Mouse (Mus musculus) induced T-regulatory cell, adult 2 months (primary cell): ENCODE results near the gene Bcas2.
A peak's percentile ranks its signal among the peaks of the same experiment; 100 is the strongest.
"Not testable (repeated sequence)": the region's sequence is repeated elsewhere in the genome, so short reads cannot be mapped to it uniquely, and the experiment has no call there.

Experiments used
- DNase-seq: peaks from one replicate; pipeline ENCODE4 v3.0.0-alpha.2; 2012; ENCODE audit warnings: low read depth

Gene Bcas2

DNA sequence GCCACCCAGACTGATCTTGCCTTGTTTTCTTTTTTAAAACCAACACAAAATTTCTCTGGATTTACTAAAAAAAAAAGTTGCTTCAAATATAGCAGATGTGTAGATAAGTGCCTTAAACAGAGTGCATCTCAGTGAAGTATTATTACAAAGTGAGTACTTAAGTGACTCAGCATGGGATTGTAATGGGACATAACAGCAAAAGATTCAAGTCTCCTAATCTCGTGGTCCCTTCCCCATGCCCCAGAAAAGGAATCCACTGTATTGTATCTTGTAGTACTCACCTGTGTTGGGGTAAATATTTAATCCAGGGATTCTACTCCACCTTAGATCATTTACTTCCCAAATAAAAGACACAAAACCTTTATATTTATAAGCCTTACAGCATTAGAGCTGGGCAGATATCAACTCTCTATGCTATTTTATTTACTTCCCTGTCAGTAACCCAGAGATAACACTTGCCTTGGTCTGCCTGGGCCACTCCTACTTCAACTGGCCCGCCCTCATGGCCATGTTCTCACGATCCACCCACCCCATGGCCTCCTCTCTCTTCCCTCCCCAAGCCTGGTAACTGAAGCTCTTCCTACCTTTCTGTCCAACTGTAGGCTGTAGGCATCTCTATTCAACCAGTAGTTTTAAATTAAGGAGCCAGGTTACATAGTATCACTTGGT is 12.1 kb upstream of the Bcas2 start:
- DNase-seq: no peak

DNA sequence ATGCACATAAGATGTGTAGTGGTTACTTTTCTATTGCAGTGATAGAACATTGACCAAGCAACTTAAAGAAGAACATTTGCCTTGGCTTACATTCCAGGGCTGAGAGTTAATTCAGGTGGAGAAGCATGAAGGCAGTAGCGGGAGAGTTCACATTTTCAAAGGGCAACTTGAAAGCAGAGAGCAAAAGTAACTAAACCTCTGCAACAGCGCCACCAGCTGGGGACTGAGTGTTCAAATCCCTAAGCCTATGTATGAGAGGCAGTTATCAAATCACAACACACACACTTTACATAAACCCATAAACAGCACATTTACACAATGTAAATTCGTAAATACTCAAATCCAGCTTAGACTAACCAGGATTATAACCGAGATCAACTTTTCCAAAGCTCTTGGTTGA is 1.7 kb upstream of the Bcas2 start:
- DNase-seq: peak; percentile 92

DNA sequence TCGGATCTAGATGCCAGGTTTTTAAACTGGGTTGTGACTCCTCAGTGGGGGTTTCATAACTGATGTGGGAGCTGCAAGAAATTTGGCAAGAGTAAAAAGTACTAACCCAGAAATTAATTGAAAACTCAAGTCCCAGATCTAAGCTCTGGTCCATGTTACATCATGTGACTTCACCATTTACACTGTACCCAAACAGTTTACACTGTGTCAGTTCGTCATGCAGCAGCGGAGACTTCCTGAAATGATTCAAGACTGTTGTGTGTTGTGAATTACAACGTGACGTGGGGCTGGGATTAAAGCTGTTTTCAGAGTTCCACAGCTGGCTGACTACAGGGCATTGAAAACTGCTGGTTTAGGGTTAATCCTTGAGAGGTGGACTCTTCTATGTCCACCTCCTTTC is 1.2 kb downstream of the Bcas2 start:
- DNase-seq: peak; percentile 49

DNA sequence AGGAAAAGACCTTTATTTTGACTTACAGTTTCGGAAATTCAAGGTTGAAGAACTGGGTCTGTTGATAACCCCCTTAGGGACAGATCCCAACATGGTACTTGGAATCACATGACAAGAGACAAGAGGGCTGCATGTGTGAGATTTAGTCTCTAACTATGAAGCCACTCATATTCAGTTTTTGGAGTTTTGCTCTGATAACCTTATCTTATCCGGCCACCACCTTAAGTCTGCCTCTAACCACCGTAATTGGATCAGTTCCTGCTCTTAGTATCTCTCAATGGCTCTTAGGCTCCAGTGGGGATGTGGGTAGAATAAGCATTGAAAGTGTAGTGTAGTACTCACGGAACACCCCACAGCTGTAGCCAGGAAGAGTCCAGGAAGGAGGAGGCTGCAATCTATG is 5.3 kb downstream of the Bcas2 start:
- DNase-seq: no peak

DNA sequence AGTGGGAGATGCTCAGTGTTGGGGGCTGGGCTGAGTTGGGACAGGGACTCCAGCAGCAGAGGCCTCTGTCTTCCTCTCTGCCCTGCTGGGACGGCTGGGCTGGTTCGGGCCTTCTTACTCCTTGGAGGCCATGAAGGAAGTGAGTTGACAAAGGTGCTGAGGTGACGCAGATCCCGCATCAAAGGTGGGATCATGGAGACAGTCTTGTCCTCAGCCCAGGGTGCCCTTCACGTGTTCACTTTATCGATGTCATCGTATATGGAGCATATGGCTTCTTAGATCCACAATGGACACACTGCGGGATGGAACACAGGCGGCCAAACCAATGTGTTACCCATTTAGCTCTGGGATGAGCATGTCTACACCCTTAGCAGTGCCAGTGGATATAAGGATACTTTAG is 8.1 kb downstream of the Bcas2 start:
- DNase-seq: no peak

DNA sequence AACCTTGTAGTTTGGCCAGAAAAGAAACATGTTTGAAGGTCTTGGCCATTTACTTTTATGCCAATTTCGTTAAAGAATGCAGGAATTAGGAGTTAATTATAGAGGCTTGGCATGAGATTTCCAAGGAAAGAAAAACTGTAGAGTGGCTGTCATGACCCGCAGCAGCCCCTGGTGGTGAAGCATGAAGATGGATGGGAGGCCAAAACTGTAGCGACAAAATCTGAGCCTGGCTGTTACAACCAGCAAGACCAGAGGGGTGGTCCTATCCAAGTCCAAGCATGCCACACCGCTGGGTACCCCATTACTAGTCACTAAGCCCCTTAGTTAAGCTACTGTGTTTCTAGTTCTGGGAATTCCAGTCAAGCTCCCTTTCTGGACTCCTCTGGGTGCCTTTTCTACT is 9.7 kb downstream of the Bcas2 start:
- no peak for DNase-seq

GRCm38 (mm10) chr3:103182821-103183220 is 11.4 kb downstream of the Bcas2 start:
- DNase-seq: no peak

DNA sequence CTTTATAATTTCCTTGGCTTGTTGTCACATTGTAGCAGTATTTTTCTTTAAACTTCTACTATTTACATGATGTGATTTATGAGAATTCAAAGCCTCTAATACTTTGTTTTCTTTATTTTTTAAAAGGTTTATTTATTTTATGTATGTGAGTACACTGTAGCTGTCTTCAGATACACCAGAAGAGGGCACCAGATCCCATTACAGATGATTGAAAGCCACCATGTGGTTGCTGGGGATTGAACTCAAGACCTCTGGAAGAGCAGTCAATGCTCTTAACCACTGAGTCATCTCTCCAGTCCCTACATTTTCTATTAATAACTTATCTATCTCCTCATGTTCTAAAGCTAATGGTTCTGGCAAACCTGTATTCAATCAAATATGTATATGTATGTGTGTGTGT is 13.0 kb downstream of the Bcas2 start:
- peak; percentile 29 for DNase-seq

- DNase-seq: no peak
Observed at GRCm38 (mm10) chr3:103188451-103188850, 17.0 kb downstream of the Bcas2 start.

DNA sequence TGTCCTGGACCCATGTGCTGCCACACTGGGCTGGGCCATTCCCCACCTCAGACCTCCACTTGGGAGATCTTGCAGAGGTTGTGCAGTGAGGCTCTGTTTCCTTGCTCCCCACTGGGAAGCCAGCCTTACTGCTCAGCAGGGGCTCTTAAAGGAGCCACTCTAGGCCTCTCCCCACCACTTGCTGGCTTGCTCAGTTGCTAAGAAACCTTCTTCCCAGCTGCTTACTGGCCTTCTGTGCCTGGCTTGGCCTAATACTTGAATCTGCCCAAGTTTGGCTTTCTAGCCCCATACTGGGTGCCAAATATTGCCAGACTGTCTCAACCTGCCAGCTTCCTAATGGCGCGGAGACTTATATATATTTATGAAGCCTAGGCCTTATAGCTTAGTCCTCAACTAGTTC is 17.4 kb downstream of the Bcas2 start:
- DNase-seq: no peak

DNA sequence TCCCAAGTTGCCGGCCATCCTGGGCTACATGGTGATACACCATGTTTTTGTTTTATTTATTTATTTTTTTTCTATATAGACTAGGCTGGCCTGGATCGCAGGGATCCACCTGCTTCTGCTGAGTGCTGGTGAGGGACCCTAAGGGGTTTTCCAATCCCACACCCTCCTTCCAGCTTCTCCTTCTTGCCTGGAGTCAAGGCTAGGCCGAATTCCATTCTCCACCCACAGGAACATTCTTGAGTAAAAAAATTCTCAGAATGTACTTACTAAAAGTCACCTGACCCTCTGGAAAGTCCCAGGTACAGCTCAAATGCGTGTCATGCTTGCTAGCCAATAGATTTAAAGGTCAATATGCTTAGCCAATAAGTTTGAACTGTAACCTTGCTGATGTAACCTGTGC is 20.7 kb downstream of the Bcas2 start:
- no peak for DNase-seq

GRCm38 (mm10) chr3:103193186-103193585 is 21.7 kb downstream of the Bcas2 start:
- no peak for DNase-seq

DNA sequence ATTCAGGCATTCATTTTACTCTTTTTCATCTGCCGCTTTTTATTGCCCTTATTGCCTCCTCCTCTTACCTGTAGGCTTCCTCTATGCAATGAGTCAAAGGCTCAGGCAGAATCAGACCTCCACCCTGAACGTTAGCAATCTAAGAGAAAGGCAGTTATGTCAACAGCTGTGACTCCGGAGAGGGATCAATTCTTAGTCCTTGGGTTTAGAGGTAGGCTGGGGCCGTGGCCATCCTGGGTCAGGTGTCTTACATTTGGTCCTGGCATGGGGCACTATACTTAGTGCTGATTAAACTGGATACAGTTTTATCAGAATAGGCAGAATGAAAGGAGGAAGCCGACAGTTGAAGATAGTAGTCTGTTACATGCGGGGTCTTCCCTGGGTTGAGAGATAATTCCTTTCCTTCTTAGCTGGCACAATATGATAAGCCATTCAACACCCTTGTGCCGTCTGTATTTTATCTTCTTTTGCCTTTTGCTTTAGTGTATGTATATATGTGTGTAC is 24.9 kb downstream of the Bcas2 start:
- DNase-seq: no peak

- DNase-seq: no peak
Observed at GRCm38 (mm10) chr3:103199386-103199785, 27.9 kb downstream of the Bcas2 start.

DNA sequence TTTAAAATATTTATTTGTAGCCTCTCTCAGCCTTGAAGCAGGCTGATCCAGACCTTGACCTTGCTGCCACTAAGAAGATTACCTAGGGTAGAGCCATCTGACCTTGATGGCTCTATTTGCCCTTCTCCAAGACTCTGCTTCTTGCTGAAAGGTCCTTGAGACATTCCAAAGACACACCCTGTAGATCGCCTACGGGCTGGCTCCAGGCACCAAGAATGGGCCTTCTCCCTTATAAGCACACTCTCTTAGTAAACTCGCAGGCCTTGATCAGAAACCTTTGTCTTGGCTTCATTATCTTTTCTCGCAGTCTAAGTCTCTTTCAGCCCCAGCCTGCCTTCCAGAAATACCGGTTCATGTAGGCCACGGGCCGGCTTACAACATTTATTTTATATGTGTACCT is 29.6 kb downstream of the Bcas2 start:
- not testable (repeated sequence) for DNase-seq

DNA sequence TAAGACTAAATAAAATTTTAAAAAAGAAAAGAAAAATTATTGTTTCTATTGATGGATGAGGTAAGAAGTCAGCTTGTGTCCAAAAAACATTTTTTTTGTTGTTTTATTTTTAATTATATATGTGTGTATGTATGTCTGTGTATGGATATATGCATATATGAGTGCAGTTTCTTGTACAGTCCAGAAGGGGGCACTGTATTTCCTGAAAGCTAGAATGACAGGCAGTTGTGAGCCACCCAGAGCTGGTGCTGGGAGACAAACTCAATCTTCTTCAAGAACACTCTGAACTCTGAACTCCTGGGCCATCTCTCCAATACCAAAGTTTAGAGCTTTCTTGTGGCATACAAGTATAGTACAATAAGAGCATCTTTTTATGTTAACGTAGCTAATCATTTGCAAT is 32.1 kb downstream of the Bcas2 start:
- no peak for DNase-seq

GRCm38 (mm10) chr3:103204445-103204844 is 33.0 kb downstream of the Bcas2 start:
- DNase-seq: no peak

DNA sequence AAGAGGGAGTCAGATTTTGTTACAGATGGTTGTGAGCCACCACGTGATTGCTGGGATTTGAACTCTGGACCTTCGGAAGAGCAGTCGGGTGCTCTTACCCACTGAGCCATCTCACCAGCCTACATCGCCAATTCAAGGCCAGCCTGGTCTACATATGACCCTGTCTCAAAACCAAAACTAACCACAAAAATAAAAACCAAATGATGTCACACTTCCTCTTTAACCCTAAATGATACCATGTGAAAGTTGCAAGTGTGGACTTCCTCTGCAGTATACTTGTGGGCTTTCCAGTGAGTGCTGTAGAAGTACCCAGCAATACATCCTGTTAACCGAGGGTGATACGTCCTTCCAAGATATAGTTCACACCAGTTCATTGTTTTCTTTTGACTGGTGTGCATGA is 34.9 kb downstream of the Bcas2 start:
- peak; percentile 86 for DNase-seq

GRCm38 (mm10) chr3:103207749-103208148 is 36.3 kb downstream of the Bcas2 start:
- DNase-seq: no peak

DNA sequence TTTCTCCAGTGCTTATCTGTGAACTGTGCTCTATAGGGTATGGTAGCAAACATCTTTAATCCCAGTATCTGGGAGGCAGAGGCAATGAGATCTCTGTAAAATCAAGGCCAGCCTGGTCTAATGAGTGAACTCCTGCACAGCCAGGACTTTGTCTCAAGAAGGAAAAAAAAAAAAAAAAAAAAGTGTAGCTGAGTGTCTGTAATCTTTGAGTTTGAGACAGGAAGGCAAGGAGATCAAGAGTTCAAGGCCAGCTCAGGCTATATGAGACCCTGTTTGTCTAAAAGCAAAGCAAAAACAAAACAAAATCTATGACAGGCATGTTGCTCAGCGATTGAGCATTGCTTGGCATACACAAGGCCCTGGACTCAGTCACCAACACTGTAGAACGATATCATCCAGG is 36.8 kb downstream of the Bcas2 start:
- no peak for DNase-seq

DNA sequence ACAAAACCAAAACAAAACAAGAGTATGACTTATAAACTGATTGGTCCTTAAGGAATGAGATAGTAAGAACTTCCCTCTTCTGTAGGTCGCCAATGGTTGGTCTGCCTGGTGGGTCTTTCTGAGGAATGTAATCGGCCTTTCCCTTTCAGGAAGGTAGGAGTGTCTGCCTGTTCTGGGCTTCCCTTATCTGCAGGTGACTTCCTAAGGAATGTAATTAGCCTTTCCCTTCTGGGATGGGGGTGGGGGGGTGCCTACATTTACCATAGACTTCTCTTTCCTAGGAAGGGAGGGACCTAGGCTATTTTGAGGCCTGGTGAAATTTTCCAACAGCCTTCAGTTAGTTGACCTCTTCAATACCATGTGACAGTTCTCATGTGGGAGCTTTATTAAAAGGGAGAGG is 39.6 kb downstream of the Bcas2 start:
- no peak for DNase-seq

DNA sequence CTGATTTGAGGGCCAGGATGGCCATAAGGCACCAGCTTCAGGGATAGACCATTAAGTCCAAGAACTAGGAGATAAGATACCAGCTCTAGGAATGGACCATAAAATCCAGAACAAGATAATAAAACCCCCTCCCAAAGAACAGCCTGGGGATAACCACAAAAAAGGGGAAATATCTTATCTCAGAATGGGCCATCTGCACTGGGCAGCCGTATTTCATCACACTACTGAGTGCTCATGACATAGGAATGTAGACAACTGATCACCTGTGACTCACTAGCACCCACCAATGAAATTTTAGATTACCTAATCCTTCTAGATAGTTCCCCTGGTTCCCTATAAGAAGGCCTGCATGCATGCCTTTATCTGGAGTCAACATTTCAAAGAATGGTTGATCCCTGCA is 40.7 kb downstream of the Bcas2 start:
- no peak for DNase-seq

DNA sequence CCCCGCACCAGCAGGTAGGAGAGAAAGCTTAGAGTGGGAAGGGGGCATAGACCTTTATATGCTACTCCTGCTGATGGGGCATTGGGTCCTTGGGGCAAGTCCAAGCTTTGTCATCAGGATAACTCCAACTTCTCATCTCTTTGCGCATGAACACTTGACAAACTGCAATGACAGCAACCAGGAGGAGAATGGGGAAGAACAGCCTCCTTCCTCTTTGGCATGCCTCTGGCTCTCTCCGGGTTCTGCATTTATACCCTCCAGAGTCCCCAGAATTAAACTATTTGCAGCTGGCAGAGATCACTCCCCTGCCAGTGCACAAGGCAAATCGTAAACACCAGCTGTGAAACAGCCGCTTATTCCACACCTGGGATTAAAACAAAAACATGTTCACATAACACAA is 42.1 kb downstream of the Bcas2 start:
- DNase-seq: no peak

- no peak for DNase-seq
Observed at GRCm38 (mm10) chr3:103214593-103215285, 43.3 kb downstream of the Bcas2 start.
